Mouse (Mus musculus) neural tube, embryonic 13.5 days (tissue): Measurements from ENCODE around the gene Aurkb. TPM values are rescaled to one million over a fixed set of nuclear protein-coding genes. Genes with fewer than 3 reads are reported as not detected.

ENCODE experiments used
- ATAC-seq: fragments of 200-750 bp; cut with Nextera tagmentation; 2 replicates; pipeline ENCODE4 v1.8.0; 2017; ENCODE audit warnings: low read depth, mild to moderate bottlenecking, moderate TSS enrichment, moderate library complexity
- H3K27ac ChIP-seq: fragments of 300-500 bp; sonication (generic); replicated peaks from 2 replicates; pipeline ENCODE4 v1.5.1; 2015; ENCODE audit warnings: moderate library complexity, mild to moderate bottlenecking, inconsistent platforms
- H3K27me3 ChIP-seq: fragments of 300-500 bp; sonication (generic); 2 replicates; pipeline ENCODE4 v1.6.1; 2015; ENCODE audit warnings: mild to moderate bottlenecking, inconsistent platforms
- H3K36me3 ChIP-seq: fragments of 300-500 bp; sonication (generic); 2 replicates; pipeline ENCODE4 v1.6.1; 2015; ENCODE audit warnings: mild to moderate bottlenecking, inconsistent platforms
- H3K4me1 ChIP-seq: fragments of 300-500 bp; sonication (generic); replicated peaks from 2 replicates; pipeline ENCODE4 v1.6.1; 2015; ENCODE audit warnings: inconsistent platforms
- H3K4me2 ChIP-seq: fragments of 300-500 bp; sonication (generic); 2 replicates; pipeline ENCODE4 v1.6.1; 2015; ENCODE audit warnings: inconsistent platforms, mild to moderate bottlenecking, moderate library complexity
- H3K4me3 ChIP-seq: fragments of 300-500 bp; sonication (generic); 2 replicates; pipeline ENCODE4 v1.5.1; 2015; ENCODE audit warnings: mild to moderate bottlenecking, inconsistent platforms
- H3K9ac ChIP-seq: fragments of 300-500 bp; sonication (generic); 2 replicates; pipeline ENCODE4 v1.6.1; 2015; ENCODE audit warnings: moderate library complexity, mild to moderate bottlenecking, inconsistent platforms
- H3K9me3 ChIP-seq: fragments of 300-500 bp; sonication (generic); 2 replicates; pipeline ENCODE4 v1.6.1; 2016; ENCODE audit warnings: inconsistent platforms
- WGBS: fragments of 180-500 bp; shearing (Covaris S2); methylation state at CpG from one replicate; pipeline ENCODE4 v1.1.7; 2015; 5-methylcytosine and 5-hydroxymethylcytosine counted together
- polyA plus RNA-seq: library from polyadenylated mRNA; unstranded; fragments of >200 nt; fragmentation: Nextera tagmentation; extraction: Ambion mirVana; gene quantifications from 2 replicates; pipeline ENCODE4 v1.2.1, GENCODE M21; 2015

Gene Aurkb
- polyA plus RNA-seq, 1 experiment from 2014 or later, result 22.7 TPM

GRCm38 (mm10) chr11:69060448-69061254 is 15.2 kb downstream of the Aurkb start:
- 2% methylated on average over 40 of the region's 40 CpGs for WGBS
- peak overlapping the region; percentile 91 for H3K4me2 ChIP-seq
- peak overlapping the region; percentile 81 for H3K4me3 ChIP-seq
- peaks cover 3% of the 10 kb centered on the region; the same call in 1 of the 2 replicates for H3K27me3 ChIP-seq
- H3K9me3 ChIP-seq, result no peaks in the 10 kb centered on the region
- H3K4me1 ChIP-seq, result peaks cover 41% of the 10 kb centered on the region
- peak overlapping the region; percentile 95 for H3K27ac ChIP-seq
- peak overlapping the region; percentile 90 for H3K9ac ChIP-seq
- peak; percentile 5; the same call in 1 of the 2 replicates for ATAC-seq
- H3K36me3 ChIP-seq, result no peaks in the 10 kb centered on the region

DNA sequence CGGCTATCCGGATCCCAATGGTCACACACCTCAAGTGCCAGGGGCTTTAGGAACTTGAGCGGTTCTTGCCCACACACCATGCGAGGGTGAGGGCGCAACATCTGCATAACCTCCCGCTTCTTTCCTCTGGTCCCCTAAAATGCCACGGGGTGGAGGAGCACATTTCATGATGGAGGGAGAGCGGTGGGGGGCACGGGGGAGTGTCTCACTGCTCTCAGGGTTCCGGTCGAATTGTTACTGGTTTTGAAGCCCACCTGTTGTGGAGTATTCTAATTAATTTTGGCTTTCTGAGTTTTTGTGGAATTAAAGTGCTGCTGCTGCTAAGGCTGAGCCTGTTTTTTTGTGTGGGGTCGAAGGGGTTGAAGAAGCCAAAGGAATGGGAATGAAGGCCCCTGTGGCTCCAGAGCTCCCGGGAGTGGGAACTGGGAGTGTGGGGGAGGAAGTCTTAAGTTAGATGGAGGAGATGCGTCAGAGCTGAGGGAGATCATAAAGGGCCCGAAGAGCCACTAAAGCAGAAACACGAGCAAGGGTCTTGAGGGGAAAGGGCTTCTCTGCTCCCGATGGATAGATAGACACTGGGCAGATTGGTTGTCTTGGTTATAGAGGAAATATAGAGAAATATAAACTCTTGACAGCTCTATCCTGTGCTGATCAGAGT is 15.9 kb downstream of the Aurkb start:
- Histone ChIP-seq H3K27ac (no peak overlapping the region), H3K4me2 (peak overlapping the region; percentile 91), H3K4me3 (peak overlapping the region; percentile 81), H3K36me3 (no peaks in the 10 kb centered on the region), H3K9me3 (no peaks in the 10 kb centered on the region), H3K27me3 (peaks cover 4% of the 10 kb centered on the region; the same call in 1 of the 2 replicates), H3K9ac (peak overlapping the region; percentile 90), H3K4me1 (peaks cover 48% of the 10 kb centered on the region)
- 7% methylated on average over 17 of the region's 17 CpGs for WGBS
- ATAC-seq, result no peak

GRCm38 (mm10) chr11:69062194-69062760 is 16.8 kb downstream of the Aurkb start:
- Histone ChIP-seq H3K27me3 (peaks cover 4% of the 10 kb centered on the region; the same call in 1 of the 2 replicates), H3K4me3 (peak overlapping the region; percentile 81), H3K9me3 (no peaks in the 10 kb centered on the region), H3K9ac (0 out of 2 replicates have a peak overlapping the region, but pooled peaks have one; percentile 47), H3K36me3 (no peaks in the 10 kb centered on the region), H3K4me2 (peak overlapping the region; percentile 91), H3K4me1 (peaks cover 52% of the 10 kb centered on the region), H3K27ac (peak overlapping the region; percentile 25; the same call in 1 of the 2 replicates)
- no peak for ATAC-seq
- 2% methylated on average over 17 of the region's 17 CpGs for WGBS

GRCm38 (mm10) chr11:69062761-69063224 is 17.3 kb downstream of the Aurkb start:
- H3K4me2 ChIP-seq, result peak overlapping the region; percentile 91
- no peaks in the 10 kb centered on the region for H3K9me3 ChIP-seq
- under 1% methylated on average over 19 of the region's 19 CpGs for WGBS
- H3K27ac ChIP-seq, result peak overlapping the region; percentile 25
- ATAC-seq, result peak; percentile 26
- H3K4me1 ChIP-seq, result peaks cover 49% of the 10 kb centered on the region
- H3K36me3 ChIP-seq, result no peaks in the 10 kb centered on the region
- peaks cover 4% of the 10 kb centered on the region; the same call in 1 of the 2 replicates for H3K27me3 ChIP-seq
- H3K9ac ChIP-seq, result peak overlapping the region; percentile 31; the same call in 1 of the 2 replicates
- H3K4me3 ChIP-seq, result peak overlapping the region; percentile 74

DNA sequence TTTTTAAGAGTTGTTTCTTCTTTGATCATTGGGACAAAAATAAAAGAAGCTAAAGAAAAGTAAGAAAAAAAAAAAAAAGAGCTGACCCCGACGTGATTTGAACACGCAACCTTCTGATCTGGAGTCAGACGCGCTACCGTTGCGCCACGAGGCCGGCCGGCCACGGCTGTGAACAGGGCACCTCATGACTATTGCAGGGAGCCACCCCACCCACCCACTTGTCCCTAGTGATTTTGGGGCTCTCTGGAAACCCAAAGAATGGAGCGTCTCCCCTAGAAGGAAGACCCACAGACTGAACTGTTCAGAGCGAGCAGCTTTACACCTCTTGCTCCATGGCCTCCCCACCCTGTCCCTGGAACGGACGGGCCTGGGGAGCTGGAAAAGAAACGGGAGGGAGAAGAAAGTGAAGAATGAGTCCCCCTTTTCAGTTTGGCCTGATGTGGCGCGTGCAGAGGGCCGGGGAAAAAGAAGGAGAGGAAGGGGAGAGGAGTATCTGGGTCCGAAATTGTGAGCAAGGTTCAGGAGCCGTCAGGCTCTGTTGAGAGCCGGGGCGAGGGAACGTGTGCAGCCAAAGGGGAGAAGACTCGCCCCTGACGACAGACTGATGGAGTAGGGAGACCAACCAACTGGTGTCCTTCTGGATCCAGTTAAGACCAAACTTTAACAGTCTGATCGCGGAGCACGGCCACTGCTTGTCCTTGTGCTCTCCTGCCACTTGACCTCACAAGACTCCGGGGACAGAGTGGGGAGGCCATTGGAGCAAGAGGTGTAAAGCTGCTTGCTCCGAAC is 18.2 kb downstream of the Aurkb start:
- peak overlapping the region; percentile 77 for H3K9ac ChIP-seq
- H3K36me3 ChIP-seq, result no peaks in the 10 kb centered on the region
- peak overlapping the region; percentile 67 for H3K27ac ChIP-seq
- under 1% methylated on average over 31 of the region's 31 CpGs for WGBS
- peak overlapping the region; percentile 91 for H3K4me2 ChIP-seq
- 0 out of 2 replicates have a peak, but pooled peaks have one; percentile 16 for ATAC-seq
- H3K27me3 ChIP-seq, result peaks cover 4% of the 10 kb centered on the region; the same call in 1 of the 2 replicates
- H3K4me1 ChIP-seq, result peaks cover 41% of the 10 kb centered on the region
- peak overlapping the region; percentile 74 for H3K4me3 ChIP-seq
- no peaks in the 10 kb centered on the region for H3K9me3 ChIP-seq

GRCm38 (mm10) chr11:69064259-69065133 is 19.0 kb downstream of the Aurkb start:
- Histone ChIP-seq H3K9me3 (no peaks in the 10 kb centered on the region), H3K9ac (peak overlapping the region; percentile 77), H3K27ac (no peak overlapping the region), H3K36me3 (no peaks in the 10 kb centered on the region), H3K4me3 (peak overlapping the region; percentile 74), H3K4me1 (peaks cover 38% of the 10 kb centered on the region), H3K27me3 (peaks cover 4% of the 10 kb centered on the region; the same call in 1 of the 2 replicates), H3K4me2 (peak overlapping the region; percentile 91)
- WGBS, result 58% methylated on average over 9 of the region's 9 CpGs
- ATAC-seq, result no peak

GRCm38 (mm10) chr11:69065394-69065925 is 20.0 kb downstream of the Aurkb start:
- H3K9me3 ChIP-seq, result no peaks in the 10 kb centered on the region
- 0 out of 2 replicates have a peak overlapping the region, but pooled peaks have one; percentile 74 for H3K9ac ChIP-seq
- H3K4me2 ChIP-seq, result peak overlapping the region; percentile 79
- no peak for ATAC-seq
- no peaks in the 10 kb centered on the region for H3K36me3 ChIP-seq
- 66% methylated on average over 3 of the region's 3 CpGs for WGBS
- H3K4me3 ChIP-seq, result 0 out of 2 replicates have a peak overlapping the region, but pooled peaks have one; percentile 40
- H3K4me1 ChIP-seq, result peaks cover 43% of the 10 kb centered on the region
- no peak overlapping the region for H3K27ac ChIP-seq
- H3K27me3 ChIP-seq, result peaks cover 4% of the 10 kb centered on the region; the same call in 1 of the 2 replicates

DNA sequence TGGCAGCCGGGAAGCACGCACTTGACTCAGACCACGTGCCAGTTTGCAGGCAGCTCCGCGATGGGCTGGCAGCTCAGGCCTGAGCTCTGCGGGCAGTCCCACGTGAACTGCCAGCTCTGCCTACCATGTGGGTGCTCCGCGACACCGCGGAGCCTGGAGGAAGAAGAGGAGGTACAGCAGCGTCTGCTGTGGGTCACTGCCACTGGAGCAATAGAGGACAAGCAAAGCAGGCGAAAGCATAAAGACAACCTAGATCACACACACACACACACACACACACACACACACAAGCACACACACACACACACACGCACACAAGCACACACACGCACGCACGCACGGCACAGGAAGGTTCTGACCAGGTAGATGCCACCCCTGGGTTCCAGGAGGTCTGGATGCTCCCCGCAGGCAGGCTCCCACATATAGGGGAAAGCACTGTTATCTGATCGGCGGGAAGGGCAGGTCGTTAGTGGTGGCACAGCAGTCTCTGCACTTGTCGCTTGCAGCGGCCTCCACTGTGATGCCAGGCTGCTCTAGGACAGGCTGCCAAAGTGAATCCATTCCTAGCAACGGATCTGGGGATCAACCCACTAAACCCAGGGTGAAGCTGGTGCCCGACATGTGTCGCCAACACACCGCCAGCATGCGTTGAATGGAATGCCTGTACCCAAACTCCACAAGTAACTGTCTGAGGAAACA is 20.9 kb downstream of the Aurkb start:
- Histone ChIP-seq H3K9me3 (no peaks in the 10 kb centered on the region), H3K9ac (peak overlapping the region; percentile 74), H3K27me3 (peaks cover 4% of the 10 kb centered on the region; the same call in 1 of the 2 replicates), H3K4me3 (peak overlapping the region; percentile 40), H3K4me2 (peak overlapping the region; percentile 79), H3K36me3 (no peaks in the 10 kb centered on the region), H3K4me1 (peaks cover 39% of the 10 kb centered on the region), H3K27ac (no peak overlapping the region)
- WGBS, result 1% methylated on average over 26 of the region's 29 CpGs
- no peak for ATAC-seq

- Histone ChIP-seq H3K4me1 (peaks cover 39% of the 10 kb centered on the region), H3K9ac (peak overlapping the region; percentile 74), H3K4me2 (peak overlapping the region; percentile 79), H3K36me3 (no peaks in the 10 kb centered on the region), H3K27me3 (peaks cover 4% of the 10 kb centered on the region; the same call in 1 of the 2 replicates), H3K4me3 (peak overlapping the region; percentile 40), H3K9me3 (no peaks in the 10 kb centered on the region), H3K27ac (no peak overlapping the region)
- ATAC-seq, result no peak
- 10% methylated on average over 8 of the region's 8 CpGs for WGBS
Measured at GRCm38 (mm10) chr11:69066956-69067355, 21.5 kb downstream of the Aurkb start.

DNA sequence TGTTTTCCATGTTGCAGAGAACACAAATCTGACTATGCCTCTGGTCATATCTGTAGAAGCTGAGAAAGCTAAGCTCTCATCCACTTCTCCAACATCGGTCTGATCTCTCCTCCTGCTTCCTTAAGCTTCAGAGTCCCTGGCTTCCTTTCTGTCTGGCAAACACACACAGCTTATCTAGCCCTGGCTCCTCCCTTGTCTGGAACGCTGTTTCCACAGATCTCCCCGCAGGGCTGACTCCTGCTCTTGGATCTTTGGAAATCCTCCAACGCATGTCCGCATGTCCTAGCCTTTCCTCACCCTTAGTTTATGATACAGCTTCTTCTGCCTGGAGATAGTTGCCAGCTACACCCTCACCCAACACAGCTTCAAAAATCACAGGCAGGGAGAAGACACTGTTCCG is 22.2 kb downstream of the Aurkb start:
- no peak overlapping the region for H3K4me2 ChIP-seq
- H3K27ac ChIP-seq, result no peak overlapping the region
- peaks cover 45% of the 10 kb centered on the region for H3K4me1 ChIP-seq
- peaks cover 4% of the 10 kb centered on the region; the same call in 1 of the 2 replicates for H3K27me3 ChIP-seq
- peak overlapping the region; percentile 34; the same call in 1 of the 2 replicates for H3K9ac ChIP-seq
- 65% methylated on average over 6 of the region's 6 CpGs for WGBS
- no peak overlapping the region for H3K4me3 ChIP-seq
- ATAC-seq, result no peak
- no peaks in the 10 kb centered on the region for H3K36me3 ChIP-seq
- H3K9me3 ChIP-seq, result no peaks in the 10 kb centered on the region
